Mouse (Mus musculus): ENCODE measurements at regions not wholly inside any gene's neighbourhood (a gene's known extent, or its start where the extent isn't known, plus 50 kb on each side); places are given as distances from the start of the nearest gene placed in this dataset.

DNA sequence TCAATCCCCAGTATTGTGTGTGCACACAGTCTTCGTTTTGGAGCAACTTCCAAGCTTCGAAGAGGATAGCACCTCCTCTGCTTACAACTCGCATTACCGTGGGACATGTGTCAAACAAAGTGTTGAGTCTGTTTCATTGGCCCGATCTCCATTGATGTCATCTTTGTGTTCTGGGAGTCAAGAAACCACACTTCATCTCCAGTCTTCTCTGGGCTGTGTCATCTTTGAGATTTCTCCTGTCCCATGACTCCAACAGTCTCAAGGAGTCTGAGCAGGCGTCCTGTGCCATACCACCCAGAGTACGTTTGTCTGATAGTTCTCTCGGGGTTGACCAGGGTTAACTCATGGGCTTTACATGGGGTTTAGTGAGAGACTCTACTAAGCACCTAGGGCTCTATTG lies 67.8 kb upstream of the Cpsf6 start:
- no peaks in the 10 kb centered on the region for H3K27me3 ChIP-seq (ENCODE audit: control insufficient read depth, insufficient read depth, low read length)
- no peak for TF ChIP-seq POLR2A (IDR thresholded peaks at IDR 0.05; ENCODE audit: borderline replicate concordance, extremely low read depth, insufficient read depth, insufficient read length)
- no peaks in the 10 kb centered on the region for H3K4me1 ChIP-seq (ENCODE audit: control insufficient read depth, insufficient read depth, low read length)
- no peak overlapping the region for H3K4me3 ChIP-seq (replicated peaks; ENCODE audit: low read length)
- H3K27ac ChIP-seq (replicated peaks; ENCODE audit: low read depth, low read length), result no peak overlapping the region
- peaks cover 8% of the 10 kb centered on the region; the same call in 1 of the 2 replicates for H3K9me3 ChIP-seq (ENCODE audit: control insufficient read depth, low read length)
- H3K36me3 ChIP-seq (ENCODE audit: control insufficient read depth, insufficient read depth, low read length), result no peaks in the 10 kb centered on the region
- DNase-seq (ENCODE audit: low spot score), result no peak
- H3K9ac ChIP-seq (ENCODE audit: low read depth, low read length, severe bottlenecking), result no peak overlapping the region
- WGBS, result 92% methylated on average over 8 of the region's 8 CpGs
- H3K4me2 ChIP-seq (replicated peaks; ENCODE audit: low read depth, low read length, severe bottlenecking), result no peak overlapping the region
- no peak for ATAC-seq (ENCODE audit: low FRiP score, low read depth)

DNA sequence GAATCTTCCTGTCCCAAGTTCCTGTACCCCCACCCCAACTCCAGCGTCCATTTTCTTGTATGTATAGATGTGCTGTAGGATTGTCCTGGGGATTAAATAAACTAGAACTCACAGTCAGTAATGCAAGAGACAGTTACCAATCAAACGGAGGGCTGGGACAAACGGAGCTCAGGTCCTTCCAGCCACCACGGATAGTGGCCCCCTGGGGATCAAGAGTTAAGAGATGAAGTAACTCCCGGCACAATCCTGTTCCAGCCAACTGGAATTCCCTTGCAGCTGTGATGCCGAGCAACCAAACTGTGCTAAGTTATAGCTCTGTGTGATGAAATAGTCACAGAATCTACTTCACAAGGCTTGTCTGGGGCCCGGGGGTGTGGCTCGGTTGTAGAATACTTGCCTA lies 67.4 kb upstream of the Cpsf6 start:
- Histone ChIP-seq H3K4me2 (replicated peaks; ENCODE audit: low read depth, low read length, severe bottlenecking) (no peak overlapping the region), H3K4me1 (ENCODE audit: control insufficient read depth, insufficient read depth, low read length) (no peaks in the 10 kb centered on the region)
- WGBS, result 63% methylated on average over 8 of the region's 8 CpGs

DNA sequence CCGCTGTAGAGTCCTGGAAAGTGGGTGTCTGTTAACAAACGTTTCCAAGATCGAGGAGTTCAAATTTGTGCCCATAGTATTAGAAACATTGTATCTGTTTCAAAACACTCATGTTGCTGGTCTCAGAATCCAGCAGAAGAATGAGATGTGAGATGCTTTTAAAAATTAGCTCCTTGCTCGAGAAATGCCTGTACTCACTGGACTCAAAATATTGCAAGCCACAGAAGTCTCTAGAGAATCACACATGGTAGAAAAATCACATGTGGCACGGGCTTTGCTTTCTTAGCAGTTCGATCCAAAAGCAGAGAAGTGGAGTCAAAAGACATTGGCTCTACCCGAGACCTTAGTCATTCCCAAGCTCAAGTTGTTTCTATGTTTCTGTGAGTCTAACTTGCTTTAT lies 67.0 kb upstream of the Cpsf6 start:
- TF ChIP-seq POLR2A (IDR thresholded peaks at IDR 0.05; ENCODE audit: borderline replicate concordance, extremely low read depth, insufficient read depth, insufficient read length), result no peak
- 73% methylated on average over 7 of the region's 7 CpGs for WGBS
- no peaks in the 10 kb centered on the region for H3K4me1 ChIP-seq (ENCODE audit: control insufficient read depth, insufficient read depth, low read length)
- no peak for DNase-seq (ENCODE audit: low spot score)
- H3K4me3 ChIP-seq (replicated peaks; ENCODE audit: low read length), result no peak overlapping the region
- H3K9me3 ChIP-seq (ENCODE audit: control insufficient read depth, low read length), result peaks cover 8% of the 10 kb centered on the region; the same call in 1 of the 2 replicates
- H3K4me2 ChIP-seq (replicated peaks; ENCODE audit: low read depth, low read length, severe bottlenecking), result no peak overlapping the region
- no peaks in the 10 kb centered on the region for H3K36me3 ChIP-seq (ENCODE audit: control insufficient read depth, insufficient read depth, low read length)
- no peak overlapping the region for H3K27ac ChIP-seq (replicated peaks; ENCODE audit: low read depth, low read length)
- H3K9ac ChIP-seq (ENCODE audit: low read depth, low read length, severe bottlenecking), result no peak overlapping the region
- ATAC-seq (ENCODE audit: low FRiP score, low read depth), result no peak
- H3K27me3 ChIP-seq (ENCODE audit: control insufficient read depth, insufficient read depth, low read length), result no peaks in the 10 kb centered on the region

More for the DNA sequence above, 67.4 kb upstream of the Cpsf6 start:
- Histone ChIP-seq H3K27ac (replicated peaks; ENCODE audit: low read depth, low read length) (no peak overlapping the region), H3K9me3 (ENCODE audit: control insufficient read depth, low read length) (peaks cover 8% of the 10 kb centered on the region; the same call in 1 of the 2 replicates), H3K27me3 (ENCODE audit: control insufficient read depth, insufficient read depth, low read length) (no peaks in the 10 kb centered on the region), H3K4me3 (replicated peaks; ENCODE audit: low read length) (no peak overlapping the region), H3K36me3 (ENCODE audit: control insufficient read depth, insufficient read depth, low read length) (no peaks in the 10 kb centered on the region), H3K9ac (ENCODE audit: low read depth, low read length, severe bottlenecking) (no peak overlapping the region)
- ATAC-seq (ENCODE audit: low FRiP score, low read depth) (no peak), DNase-seq (ENCODE audit: low spot score) (no peak)
- TF ChIP-seq POLR2A (IDR thresholded peaks at IDR 0.05; ENCODE audit: borderline replicate concordance, extremely low read depth, insufficient read depth, insufficient read length), result no peak

DNA sequence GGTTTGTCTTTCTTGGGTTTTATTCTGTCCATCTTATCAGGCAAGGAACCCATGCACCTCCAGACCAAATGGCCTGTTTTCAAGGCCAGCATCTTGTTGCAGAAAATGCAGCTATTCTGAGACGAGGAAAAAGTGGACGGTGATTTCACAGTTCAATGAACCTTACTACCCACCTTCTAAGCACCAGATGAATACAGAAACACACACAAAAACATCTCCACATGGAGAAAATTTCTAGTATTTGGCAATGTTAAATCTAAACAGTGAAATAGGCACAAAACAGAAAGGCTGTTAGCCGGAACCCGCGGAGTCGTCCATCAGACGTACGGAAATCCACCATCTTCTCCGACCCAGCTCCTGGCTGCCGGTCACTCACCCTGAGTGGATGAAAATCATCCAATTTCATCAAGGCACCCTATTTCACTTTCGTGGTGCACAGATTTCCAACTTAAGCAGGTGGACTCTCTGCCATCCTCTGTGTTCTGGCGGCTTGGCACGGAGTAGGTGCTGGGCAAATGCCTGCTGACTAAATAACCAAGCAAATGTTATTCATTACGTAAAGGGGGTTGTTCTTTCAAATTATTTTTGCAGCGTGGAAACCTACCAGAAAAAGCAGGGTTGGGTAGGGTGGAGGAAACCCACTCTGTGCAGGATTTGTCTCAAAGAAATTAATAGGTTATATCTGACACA lies 66.1 kb upstream of the Cpsf6 start:
- Histone ChIP-seq H3K9ac (ENCODE audit: low read depth, low read length, severe bottlenecking) (no peak overlapping the region), H3K4me1 (ENCODE audit: control insufficient read depth, insufficient read depth, low read length) (no peaks in the 10 kb centered on the region), H3K4me2 (replicated peaks; ENCODE audit: low read depth, low read length, severe bottlenecking) (no peak overlapping the region), H3K27me3 (ENCODE audit: control insufficient read depth, insufficient read depth, low read length) (no peaks in the 10 kb centered on the region), H3K36me3 (ENCODE audit: control insufficient read depth, insufficient read depth, low read length) (no peaks in the 10 kb centered on the region), H3K4me3 (replicated peaks; ENCODE audit: low read length) (no peak overlapping the region), H3K27ac (replicated peaks; ENCODE audit: low read depth, low read length) (no peak overlapping the region), H3K9me3 (ENCODE audit: control insufficient read depth, low read length) (peaks cover 8% of the 10 kb centered on the region; the same call in 1 of the 2 replicates)
- DNase-seq (ENCODE audit: low spot score) (no peak), ATAC-seq (ENCODE audit: low FRiP score, low read depth) (no peak)
- no peak for TF ChIP-seq POLR2A (IDR thresholded peaks at IDR 0.05; ENCODE audit: borderline replicate concordance, extremely low read depth, insufficient read depth, insufficient read length)
- 85% methylated on average over 15 of the region's 15 CpGs for WGBS

DNA sequence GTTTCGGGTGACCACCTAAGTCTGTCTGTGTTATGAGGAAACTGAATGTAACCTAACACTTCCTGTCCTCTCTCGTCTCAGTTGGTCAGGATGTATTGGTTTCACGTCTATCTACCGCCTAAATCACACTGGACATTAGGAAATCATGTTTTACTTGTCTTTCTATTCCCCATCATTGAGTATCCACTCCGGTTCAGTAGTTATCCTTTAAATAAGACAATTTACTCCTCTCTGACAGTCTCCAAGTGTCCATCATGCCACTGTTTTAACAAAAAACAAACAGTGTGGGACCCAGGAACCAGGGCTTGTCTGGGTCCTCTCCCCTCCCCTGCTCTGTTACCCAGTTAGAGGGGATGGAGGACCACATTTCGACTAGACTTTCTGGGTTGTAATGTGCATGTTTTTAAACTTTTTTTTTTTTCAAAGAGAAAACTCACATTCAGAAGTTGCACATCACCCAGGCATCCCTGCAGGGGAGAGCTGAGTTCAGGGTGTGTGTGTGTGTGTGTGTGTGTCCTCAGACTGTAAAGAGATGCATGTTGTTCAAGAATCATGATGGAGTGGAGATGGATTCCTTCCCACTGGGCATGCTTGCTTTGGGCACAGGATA lies 65.5 kb upstream of the Cpsf6 start:
- 48% methylated on average over 6 of the region's 6 CpGs for WGBS

More for the DNA sequence above, 65.5 kb upstream of the Cpsf6 start:
- H3K4me2 ChIP-seq (replicated peaks; ENCODE audit: low read depth, low read length, severe bottlenecking), result no peak overlapping the region
- no peak for DNase-seq (ENCODE audit: low spot score)
- H3K9ac ChIP-seq (ENCODE audit: low read depth, low read length, severe bottlenecking), result no peak overlapping the region
- no peak overlapping the region for H3K27ac ChIP-seq (replicated peaks; ENCODE audit: low read depth, low read length)
- no peaks in the 10 kb centered on the region for H3K4me1 ChIP-seq (ENCODE audit: control insufficient read depth, insufficient read depth, low read length)
- no peak for TF ChIP-seq POLR2A (IDR thresholded peaks at IDR 0.05; ENCODE audit: borderline replicate concordance, extremely low read depth, insufficient read depth, insufficient read length)
- no peak for ATAC-seq (ENCODE audit: low FRiP score, low read depth)
- no peaks in the 10 kb centered on the region for H3K27me3 ChIP-seq (ENCODE audit: control insufficient read depth, insufficient read depth, low read length)
- H3K4me3 ChIP-seq (replicated peaks; ENCODE audit: low read length), result no peak overlapping the region
- H3K9me3 ChIP-seq (ENCODE audit: control insufficient read depth, low read length), result peaks cover 8% of the 10 kb centered on the region; the same call in 1 of the 2 replicates
- H3K36me3 ChIP-seq (ENCODE audit: control insufficient read depth, insufficient read depth, low read length), result no peaks in the 10 kb centered on the region

All from limb, embryonic 14.5 days (tissue).